ENCODE assay signal across 25 mouse cellular contexts in the genomic region with DNA sequence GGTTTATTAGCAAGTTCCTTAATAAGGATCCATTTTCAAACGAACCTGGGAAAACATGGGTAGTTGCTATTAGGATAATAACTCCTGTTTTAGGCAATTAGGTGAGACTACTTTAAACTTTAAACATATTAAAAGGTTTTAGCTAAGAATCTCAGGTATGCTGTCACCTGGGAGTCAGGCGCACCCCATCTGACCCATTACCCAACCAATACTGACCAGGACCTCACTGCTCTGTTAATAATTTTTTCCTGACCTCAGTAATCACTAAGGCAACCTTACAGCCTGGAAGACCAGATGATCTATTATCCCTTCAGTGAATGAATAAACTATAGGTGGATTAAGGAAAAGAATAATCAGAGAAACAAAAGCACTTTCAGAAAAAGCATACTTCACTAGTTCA.
DNase-seq lines count a peak whose midpoint lies in the region; ATAC-seq and TF ChIP-seq lines count a peak whose summit lies in the region.
"Had no signal": no experiment of that assay in that cellular context is flagged by ENCODE, and none has a peak within 500 bp of the region (broad histone marks: within the 10 kb centered on the region; RNA-seq: fewer than 3 reads in every experiment).

No protein-coding gene starts in this region.

- H3K9me3 ChIP-seq in kidney, embryonic 16.5 days (ENCODE audit: low read length): no peaks in the 10 kb centered on the region
- no peaks in the 10 kb centered on the region for H3K9me3 ChIP-seq in kidney, postnatal 0 days (replicated peaks; ENCODE audit: low read length)
- no peaks in the 10 kb centered on the region for H3K9me3 ChIP-seq in liver, postnatal 0 days (ENCODE audit: low read length)
- H3K9me3 ChIP-seq: embryonic facial prominence, embryonic 10.5 days; embryonic facial prominence, embryonic 13.5 days; forebrain, embryonic 12.5 days; forebrain, embryonic 15.5 days; heart, embryonic 10.5 days; hindbrain, embryonic 15.5 days had no signal

- 37% methylated on average over 2 of the region's 2 CpGs for WGBS in kidney, adult 2 months
- WGBS in kidney, embryonic 16.5 days: 76% methylated on average over 2 of the region's 2 CpGs
- WGBS in kidney, postnatal 0 days: 63% methylated on average over 2 of the region's 2 CpGs
- 62% methylated on average over 2 of the region's 2 CpGs for WGBS in liver, postnatal 0 days (ENCODE audit: insufficient replicate concordance)

- no peaks in the 10 kb centered on the region for H3K27me3 ChIP-seq in kidney, adult 2 months (replicated peaks; ENCODE audit: control insufficient read depth, insufficient read depth, low read length)
- H3K27me3 ChIP-seq in kidney, embryonic 16.5 days (ENCODE audit: insufficient read depth, low read length): no peaks in the 10 kb centered on the region
- H3K27me3 ChIP-seq in kidney, postnatal 0 days (ENCODE audit: insufficient read depth, low read length): no peaks in the 10 kb centered on the region
- H3K27me3 ChIP-seq in liver, postnatal 0 days (ENCODE audit: insufficient read depth, low read length): no peaks in the 10 kb centered on the region
- H3K27me3 ChIP-seq: embryonic facial prominence, embryonic 13.5 days; forebrain, embryonic 12.5 days; forebrain, embryonic 15.5 days; hindbrain, embryonic 12.5 days; hindbrain, embryonic 15.5 days had no signal

- peaks cover 3% of the 10 kb centered on the region for H3K4me1 ChIP-seq in kidney, adult 2 months (ENCODE audit: control insufficient read depth, insufficient read depth, low read length)
- H3K4me1 ChIP-seq in kidney, embryonic 16.5 days (ENCODE audit: insufficient read depth, low read length): no peaks in the 10 kb centered on the region
- no peaks in the 10 kb centered on the region for H3K4me1 ChIP-seq in kidney, postnatal 0 days (replicated peaks; ENCODE audit: insufficient read depth, low read length)
- H3K4me1 ChIP-seq in liver, postnatal 0 days (ENCODE audit: insufficient read depth): 0 out of 2 replicates have a peak, but pooled peaks cover 2% of the 10 kb centered on the region
- H3K4me1 ChIP-seq: embryonic facial prominence, embryonic 10.5 days; embryonic facial prominence, embryonic 13.5 days; forebrain, embryonic 12.5 days; forebrain, embryonic 15.5 days; heart, embryonic 10.5 days; hindbrain, embryonic 12.5 days; hindbrain, embryonic 15.5 days had no signal

- ATAC-seq in kidney, embryonic 16.5 days (ENCODE audit: low FRiP score, low TSS enrichment): no peak
- 0 out of 2 replicates have a peak, but pooled peaks have one; percentile 49 for ATAC-seq in kidney, postnatal 0 days (replicated peaks; ENCODE audit: low FRiP score, low read depth)
- no peak for ATAC-seq in liver, postnatal 0 days
- ATAC-seq: CD4-positive, CD25-positive, alpha-beta regulatory T cell, adult 4 months; forebrain, embryonic 15.5 days had no signal

- DNase-seq in kidney, adult 2 months: peak; percentile 80
- peak; percentile 81 for DNase-seq in kidney, adult 9 months
- no peak for DNase-seq in kidney, postnatal 0 days (ENCODE audit: low spot score)
- peak; percentile 61 to 62 for DNase-seq in kidney, postnatal 25 days
- no peak for DNase-seq in liver, postnatal 0 days
- no peak for DNase-seq in urinary bladder, postnatal 25 days (ENCODE audit: low spot score)
- DNase-seq: adrenal gland, adult 2 months; adrenal gland, postnatal 14 days; cerebellum, adult 11-12 months; cerebellum, adult 8-10 months; cerebellum, postnatal 10 days; cerebellum, postnatal 36 days; embryo, embryonic 11 days; gastrocnemius, postnatal 25 days; heart, adult 2 months had no signal

- TF ChIP-seq POLR2A in kidney, adult 2 months (IDR thresholded peaks at IDR 0.05; ENCODE audit: low read depth, low read length): no peak

- TF ChIP-seq EP300 in liver, postnatal 0 days (IDR thresholded peaks at IDR 0.05; ENCODE audit: low read depth): no peak

- H3K4me3 ChIP-seq in kidney, adult 2 months (ENCODE audit: insufficient read depth, low read depth, low read length): no peak overlapping the region
- no peak overlapping the region for H3K4me3 ChIP-seq in kidney, embryonic 16.5 days (ENCODE audit: low read length)
- H3K4me3 ChIP-seq in kidney, postnatal 0 days (replicated peaks; ENCODE audit: low read depth, low read length): no peak overlapping the region
- H3K4me3 ChIP-seq in liver, postnatal 0 days (ENCODE audit: low read depth, low read length): no peak overlapping the region
- H3K4me3 ChIP-seq: embryonic facial prominence, embryonic 10.5 days; embryonic facial prominence, embryonic 13.5 days; erythroblast, embryonic 14.5 days; forebrain, embryonic 12.5 days; forebrain, embryonic 15.5 days; heart, adult 2 months; heart, embryonic 10.5 days; hindbrain, embryonic 12.5 days; hindbrain, embryonic 15.5 days had no signal

- H3K36me3 ChIP-seq in kidney, adult 2 months (ENCODE audit: control insufficient read depth, insufficient read depth, low read length): no peaks in the 10 kb centered on the region; the same call in 1 of the 2 replicates
- H3K36me3 ChIP-seq in kidney, embryonic 16.5 days (ENCODE audit: insufficient read depth, low read length): no peaks in the 10 kb centered on the region
- H3K36me3 ChIP-seq in kidney, postnatal 0 days (ENCODE audit: insufficient read depth, low read length): no peaks in the 10 kb centered on the region
- no peaks in the 10 kb centered on the region for H3K36me3 ChIP-seq in liver, postnatal 0 days (replicated peaks; ENCODE audit: insufficient read depth, low read length)
- H3K36me3 ChIP-seq: embryonic facial prominence, embryonic 10.5 days; embryonic facial prominence, embryonic 13.5 days; forebrain, embryonic 12.5 days; forebrain, embryonic 15.5 days; heart, embryonic 10.5 days; hindbrain, embryonic 12.5 days; hindbrain, embryonic 15.5 days had no signal

- no peak for TF ChIP-seq CTCF in kidney, adult 2 months (conservative IDR thresholded peaks at IDR 0.05; ENCODE audit: insufficient read depth, insufficient read length, low read depth, low read length)
- TF ChIP-seq CTCF in kidney, postnatal 0 days (IDR thresholded peaks at IDR 0.05; ENCODE audit: low read depth): no peak
- TF ChIP-seq CTCF in liver, postnatal 0 days (IDR thresholded peaks at IDR 0.05; ENCODE audit: low read depth): no peak

- H3K9ac ChIP-seq in kidney, embryonic 16.5 days (replicated peaks; ENCODE audit: low read length): no peak overlapping the region
- no peak overlapping the region for H3K9ac ChIP-seq in kidney, postnatal 0 days (ENCODE audit: low read depth, low read length)
- H3K9ac ChIP-seq in liver, postnatal 0 days (replicated peaks): no peak overlapping the region
- H3K9ac ChIP-seq: embryonic facial prominence, embryonic 13.5 days; forebrain, embryonic 12.5 days; forebrain, embryonic 15.5 days; hindbrain, embryonic 12.5 days; hindbrain, embryonic 15.5 days had no signal

- no peak overlapping the region for H3K4me2 ChIP-seq in kidney, embryonic 16.5 days (replicated peaks; ENCODE audit: low read depth, low read length)
- no peak overlapping the region for H3K4me2 ChIP-seq in kidney, postnatal 0 days (ENCODE audit: low read length)
- no peak overlapping the region for H3K4me2 ChIP-seq in liver, postnatal 0 days (ENCODE audit: low read depth, low read length)
- H3K4me2 ChIP-seq: embryonic facial prominence, embryonic 13.5 days; forebrain, embryonic 12.5 days; forebrain, embryonic 15.5 days; hindbrain, embryonic 12.5 days; hindbrain, embryonic 15.5 days had no signal

- peak overlapping the region; percentile 75 for H3K27ac ChIP-seq in kidney, adult 2 months (ENCODE audit: insufficient read depth, low read depth, low read length)
- H3K27ac ChIP-seq in kidney, embryonic 16.5 days (ENCODE audit: low read length): no peak overlapping the region
- H3K27ac ChIP-seq in kidney, postnatal 0 days: no peak overlapping the region
- no peak overlapping the region for H3K27ac ChIP-seq in liver, postnatal 0 days (ENCODE audit: low read depth)
- H3K27ac ChIP-seq: embryonic facial prominence, embryonic 10.5 days; embryonic facial prominence, embryonic 13.5 days; forebrain, embryonic 12.5 days; forebrain, embryonic 15.5 days; heart, adult 2 months; heart, embryonic 10.5 days; hindbrain, embryonic 12.5 days; hindbrain, embryonic 15.5 days had no signal

Comparison
In these comparisons a context has a peak if more than half of its experiments do, and no peak if none do; other contexts are left out.
1. DNase-seq: peak in kidney, adult 2 months (single experiment), kidney, adult 9 months (single experiment) and kidney, postnatal 25 days (2 of 2); none in kidney, postnatal 0 days (single experiment), liver, postnatal 0 days (single experiment) and urinary bladder, postnatal 25 days (single experiment).